Mouse (Mus musculus) midbrain, embryonic 12.5 days (tissue): ENCODE data around the gene Sema6d. TPM values are rescaled to one million over a fixed set of nuclear protein-coding genes. Genes with fewer than 3 reads are reported as not detected.

Source experiments
- ATAC-seq: fragments of 200-750 bp; cut with Nextera tagmentation; 2 replicates; pipeline ENCODE4 v1.8.0; 2017; ENCODE audit warnings: low read depth, moderate TSS enrichment, moderate library complexity; ENCODE audit not compliant: low FRiP score
- H3K27ac ChIP-seq: fragments of 300-500 bp; sonication (generic); replicated peaks from 2 replicates; pipeline ENCODE4 v1.5.1; 2016; ENCODE audit warnings: mild to moderate bottlenecking
- H3K27me3 ChIP-seq: fragments of 300-500 bp; sonication (generic); 2 replicates; pipeline ENCODE4 v1.6.1; 2016; ENCODE audit warnings: mild to moderate bottlenecking
- H3K36me3 ChIP-seq: fragments of 300-500 bp; sonication (generic); 2 replicates; pipeline ENCODE4 v1.6.1; 2016
- H3K4me1 ChIP-seq: fragments of 300-500 bp; sonication (generic); 2 replicates; pipeline ENCODE4 v1.6.1; 2016
- H3K4me2 ChIP-seq: fragments of 300-500 bp; sonication (generic); replicated peaks from 2 replicates; pipeline ENCODE4 v1.6.1; 2016; ENCODE audit warnings: mild to moderate bottlenecking, moderate library complexity
- H3K4me3 ChIP-seq: fragments of 300-500 bp; sonication (generic); 2 replicates; pipeline ENCODE4 v1.5.1; 2016; ENCODE audit warnings: mild to moderate bottlenecking
- H3K9ac ChIP-seq: fragments of 300-500 bp; sonication (generic); replicated peaks from 2 replicates; pipeline ENCODE4 v1.6.1; 2016; ENCODE audit warnings: mild to moderate bottlenecking, moderate library complexity
- H3K9me3 ChIP-seq: fragments of 300-500 bp; sonication (generic); 2 replicates; pipeline ENCODE4 v1.6.1; 2016; ENCODE audit warnings: mild to moderate bottlenecking
- WGBS: fragments of 180-500 bp; shearing (Covaris S2); methylation state at CpG from one replicate; pipeline ENCODE4 v1.1.7; 2016; 5-methylcytosine and 5-hydroxymethylcytosine counted together
- polyA plus RNA-seq: library from polyadenylated mRNA; unstranded; fragments of >200 nt; fragmentation: Nextera tagmentation; extraction: Ambion mirVana; gene quantifications from 2 replicates; pipeline ENCODE4 v1.2.1, GENCODE M21; 2016

Gene Sema6d
- polyA plus RNA-seq, 1 experiment from 2014 or later = 17.5 TPM

GRCm38 (mm10) chr2:124659601-124660000 is 569.8 kb downstream of the Sema6d start:
- no peak overlapping the region for H3K27ac ChIP-seq
- H3K4me1 ChIP-seq = no peaks in the 10 kb centered on the region
- 92% methylated on average over 13 of the region's 13 CpGs for WGBS
- no peak for ATAC-seq
- no peaks in the 10 kb centered on the region for H3K9me3 ChIP-seq
- no peak overlapping the region for H3K4me3 ChIP-seq
- H3K36me3 ChIP-seq = peaks cover 7% of the 10 kb centered on the region
- no peak overlapping the region for H3K4me2 ChIP-seq
- H3K9ac ChIP-seq = no peak overlapping the region
- H3K27me3 ChIP-seq = no peaks in the 10 kb centered on the region

- Histone ChIP-seq H3K4me1 (no peaks in the 10 kb centered on the region), H3K4me2 (no peak overlapping the region), H3K27ac (no peak overlapping the region), H3K4me3 (no peak overlapping the region), H3K27me3 (no peaks in the 10 kb centered on the region), H3K36me3 (peaks cover 12% of the 10 kb centered on the region), H3K9me3 (no peaks in the 10 kb centered on the region), H3K9ac (no peak overlapping the region)
- 87% methylated on average over 5 of the region's 5 CpGs for WGBS
- ATAC-seq = no peak
Measured at GRCm38 (mm10) chr2:124660686-124661085, 570.9 kb downstream of the Sema6d start.

GRCm38 (mm10) chr2:124661316-124661715 is 571.5 kb downstream of the Sema6d start:
- H3K4me1 ChIP-seq = no peaks in the 10 kb centered on the region
- 94% methylated on average over 9 of the region's 9 CpGs for WGBS
- no peak overlapping the region for H3K9ac ChIP-seq
- H3K36me3 ChIP-seq = peaks cover 12% of the 10 kb centered on the region
- no peaks in the 10 kb centered on the region for H3K9me3 ChIP-seq
- no peaks in the 10 kb centered on the region for H3K27me3 ChIP-seq
- ATAC-seq = no peak
- H3K27ac ChIP-seq = no peak overlapping the region
- H3K4me2 ChIP-seq = no peak overlapping the region
- H3K4me3 ChIP-seq = no peak overlapping the region

GRCm38 (mm10) chr2:124662257-124662656 is 572.5 kb downstream of the Sema6d start:
- H3K9me3 ChIP-seq = no peaks in the 10 kb centered on the region
- ATAC-seq = no peak
- no peaks in the 10 kb centered on the region for H3K4me1 ChIP-seq
- 66% methylated on average over 5 of the region's 5 CpGs for WGBS
- H3K4me3 ChIP-seq = no peak overlapping the region
- H3K4me2 ChIP-seq = no peak overlapping the region
- H3K27me3 ChIP-seq = no peaks in the 10 kb centered on the region
- H3K27ac ChIP-seq = no peak overlapping the region
- no peak overlapping the region for H3K9ac ChIP-seq
- H3K36me3 ChIP-seq = peaks cover 12% of the 10 kb centered on the region

- Histone ChIP-seq H3K4me2 (no peak overlapping the region), H3K27me3 (no peaks in the 10 kb centered on the region), H3K36me3 (peaks cover 12% of the 10 kb centered on the region), H3K4me3 (no peak overlapping the region), H3K9me3 (no peaks in the 10 kb centered on the region), H3K4me1 (no peaks in the 10 kb centered on the region), H3K27ac (no peak overlapping the region), H3K9ac (no peak overlapping the region)
- WGBS = 96% methylated on average over 16 of the region's 16 CpGs
- no peak for ATAC-seq
Measured at GRCm38 (mm10) chr2:124664191-124664590, 574.4 kb downstream of the Sema6d start.

DNA sequence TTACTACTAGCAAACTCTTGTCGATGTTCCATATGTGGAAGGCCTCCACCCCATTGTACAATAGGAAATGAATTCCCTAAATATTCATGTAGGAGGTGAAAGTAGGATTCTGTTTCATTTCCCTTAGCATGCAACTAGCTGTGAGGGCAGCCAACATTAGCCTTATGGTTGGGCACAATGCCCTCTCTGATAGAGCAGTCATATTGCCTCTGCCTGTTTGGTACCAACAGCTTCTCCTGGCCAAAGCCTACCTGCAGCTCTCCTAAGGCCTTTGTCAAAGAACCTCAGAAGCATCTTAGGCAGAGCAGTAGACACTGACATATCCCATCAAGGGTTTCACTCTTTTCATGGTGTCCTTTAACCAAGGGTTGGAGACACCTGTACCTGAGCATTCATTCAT is 578.7 kb downstream of the Sema6d start:
- Histone ChIP-seq H3K4me2 (no peak overlapping the region), H3K27me3 (no peaks in the 10 kb centered on the region), H3K4me3 (no peak overlapping the region), H3K9ac (no peak overlapping the region), H3K27ac (no peak overlapping the region), H3K9me3 (no peaks in the 10 kb centered on the region), H3K4me1 (no peaks in the 10 kb centered on the region), H3K36me3 (peaks cover 12% of the 10 kb centered on the region)
- ATAC-seq = no peak
- 95% methylated on average over 1 of the region's 1 CpGs for WGBS

- no peak overlapping the region for H3K4me3 ChIP-seq
- ATAC-seq = no peak
- H3K27me3 ChIP-seq = no peaks in the 10 kb centered on the region
- no peaks in the 10 kb centered on the region for H3K9me3 ChIP-seq
- H3K4me2 ChIP-seq = no peak overlapping the region
- no peak overlapping the region for H3K27ac ChIP-seq
- H3K9ac ChIP-seq = no peak overlapping the region
- no peaks in the 10 kb centered on the region for H3K4me1 ChIP-seq
- H3K36me3 ChIP-seq = no peaks in the 10 kb centered on the region
Measured at GRCm38 (mm10) chr2:124673117-124673516, 583.3 kb downstream of the Sema6d start.

- ATAC-seq = no peak
- Histone ChIP-seq H3K9me3 (no peaks in the 10 kb centered on the region), H3K9ac (no peak overlapping the region), H3K36me3 (no peaks in the 10 kb centered on the region), H3K4me3 (no peak overlapping the region), H3K4me1 (no peaks in the 10 kb centered on the region), H3K27me3 (no peaks in the 10 kb centered on the region), H3K4me2 (no peak overlapping the region), H3K27ac (no peak overlapping the region)
- whole genome bisulfite sequencing = 86% methylated on average over 5 of the region's 5 CpGs
Measured at GRCm38 (mm10) chr2:124684481-124684901, 594.7 kb downstream of the Sema6d start.

DNA sequence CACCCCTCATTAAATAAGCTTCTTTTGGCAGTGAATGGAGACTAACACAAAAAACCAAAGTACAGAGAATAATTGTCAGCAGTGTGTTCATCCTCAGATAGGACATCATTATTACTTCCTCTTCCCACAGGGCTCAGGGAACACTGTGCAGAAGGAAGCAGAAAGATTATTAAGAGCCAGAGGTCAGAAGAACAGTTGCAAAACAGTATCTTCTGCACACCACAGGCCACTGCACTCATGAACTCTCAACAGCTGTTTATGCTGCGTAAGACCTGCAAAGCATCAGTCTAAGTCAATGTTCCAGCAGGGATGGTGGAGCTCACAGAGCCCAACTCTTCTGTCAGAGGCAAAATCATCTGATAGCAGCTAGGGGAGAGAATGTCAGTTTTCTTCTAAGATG is 600.6 kb downstream of the Sema6d start:
- WGBS = 84% methylated on average over 1 of the region's 1 CpGs
- Histone ChIP-seq H3K36me3 (no peaks in the 10 kb centered on the region), H3K27ac (no peak overlapping the region), H3K4me2 (no peak overlapping the region), H3K9ac (no peak overlapping the region), H3K4me1 (no peaks in the 10 kb centered on the region), H3K9me3 (no peaks in the 10 kb centered on the region), H3K27me3 (no peaks in the 10 kb centered on the region), H3K4me3 (no peak overlapping the region)
- ATAC-seq = no peak

- WGBS = 89% methylated on average over 10 of the region's 10 CpGs
- ATAC-seq = no peak
- Histone ChIP-seq H3K9me3 (no peaks in the 10 kb centered on the region), H3K4me2 (no peak overlapping the region), H3K27me3 (no peaks in the 10 kb centered on the region), H3K4me1 (no peaks in the 10 kb centered on the region), H3K27ac (no peak overlapping the region), H3K9ac (no peak overlapping the region), H3K36me3 (no peaks in the 10 kb centered on the region), H3K4me3 (no peak overlapping the region)
Measured at GRCm38 (mm10) chr2:124702621-124703020, 612.9 kb downstream of the Sema6d start.

DNA sequence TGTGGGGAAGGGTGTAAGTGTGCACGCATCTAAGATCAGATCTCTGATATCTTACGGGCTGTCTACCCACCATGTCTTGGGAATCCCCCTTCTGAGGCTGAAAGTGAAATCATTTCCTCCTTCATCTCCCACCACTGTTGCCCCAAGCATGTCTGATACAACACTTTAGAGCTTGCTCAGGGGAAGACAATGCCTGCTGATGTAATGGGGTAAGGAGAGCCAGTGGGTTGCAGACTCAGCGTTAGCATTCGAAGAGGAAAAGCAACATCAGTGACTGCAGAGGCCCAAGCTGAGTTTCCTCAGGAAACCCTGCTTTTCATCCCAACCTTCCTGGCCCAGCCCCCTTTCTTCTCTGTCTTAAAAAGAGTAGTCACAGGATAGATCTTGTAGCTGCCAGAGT is 615.2 kb downstream of the Sema6d start:
- no peaks in the 10 kb centered on the region for H3K27me3 ChIP-seq
- H3K4me2 ChIP-seq = no peak overlapping the region
- no peak overlapping the region for H3K27ac ChIP-seq
- H3K36me3 ChIP-seq = no peaks in the 10 kb centered on the region
- no peak overlapping the region for H3K4me3 ChIP-seq
- H3K9me3 ChIP-seq = no peaks in the 10 kb centered on the region
- ATAC-seq = no peak
- WGBS = 78% methylated on average over 4 of the region's 4 CpGs
- no peak overlapping the region for H3K9ac ChIP-seq
- H3K4me1 ChIP-seq = no peaks in the 10 kb centered on the region

DNA sequence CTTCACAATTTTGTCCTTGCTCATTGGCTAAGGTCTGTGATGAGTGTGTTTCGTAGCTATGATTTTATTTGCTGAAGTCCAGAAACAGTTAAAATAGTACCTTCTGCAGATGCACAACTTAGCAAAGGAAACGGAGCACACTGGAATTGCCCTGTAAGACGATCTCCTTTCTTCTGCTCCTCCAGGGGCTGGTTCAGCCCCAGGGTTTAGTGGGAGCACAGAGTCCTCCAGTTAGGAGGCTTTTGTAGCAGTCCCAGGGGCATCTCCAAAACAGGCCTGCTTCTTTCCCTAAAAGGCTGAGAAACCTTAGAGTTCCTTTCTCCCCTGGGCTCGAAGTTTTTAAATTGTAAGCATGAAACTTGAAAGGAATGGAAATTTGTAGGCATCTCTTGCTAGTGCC is 616.0 kb downstream of the Sema6d start:
- WGBS = 55% methylated on average over 4 of the region's 4 CpGs
- H3K4me1 ChIP-seq = no peaks in the 10 kb centered on the region

GRCm38 (mm10) chr2:124706896-124707295 is 617.1 kb downstream of the Sema6d start:
- WGBS = 42% methylated on average over 7 of the region's 7 CpGs
- no peaks in the 10 kb centered on the region for H3K9me3 ChIP-seq
- H3K27me3 ChIP-seq = no peaks in the 10 kb centered on the region
- no peak overlapping the region for H3K4me3 ChIP-seq
- H3K9ac ChIP-seq = no peak overlapping the region
- no peaks in the 10 kb centered on the region for H3K4me1 ChIP-seq
- H3K4me2 ChIP-seq = no peak overlapping the region
- H3K36me3 ChIP-seq = no peaks in the 10 kb centered on the region
- no peak for ATAC-seq
- no peak overlapping the region for H3K27ac ChIP-seq

More for the DNA sequence above, 616.0 kb downstream of the Sema6d start:
- Histone ChIP-seq H3K4me2 (no peak overlapping the region), H3K9me3 (no peaks in the 10 kb centered on the region), H3K27me3 (no peaks in the 10 kb centered on the region), H3K4me3 (no peak overlapping the region), H3K36me3 (no peaks in the 10 kb centered on the region), H3K9ac (no peak overlapping the region), H3K27ac (no peak overlapping the region)
- no peak for ATAC-seq
